Mouse (Mus musculus) embryonic facial prominence, embryonic 15.5 days (tissue): ENCODE measurements around the gene Rnf6. TPM values are rescaled to one million over a fixed set of nuclear protein-coding genes. Genes with fewer than 3 reads are reported as not detected.

ENCODE experiments used
- ATAC-seq: fragments of 200-750 bp; cut with Nextera tagmentation; 2 replicates; pipeline ENCODE4 v1.8.0; 2017; ENCODE audit warnings: low read depth, moderate TSS enrichment; ENCODE audit not compliant: insufficient number of reproducible peaks, low FRiP score, low TSS enrichment
- H3K27ac ChIP-seq: fragments of 300-500 bp; sonication (generic); replicated peaks from 2 replicates; pipeline ENCODE4 v1.5.1; 2015; ENCODE audit warnings: mild to moderate bottlenecking, inconsistent platforms
- H3K27me3 ChIP-seq: fragments of 300-500 bp; sonication (generic); 2 replicates; pipeline ENCODE4 v1.6.1; 2015; ENCODE audit warnings: inconsistent platforms
- H3K36me3 ChIP-seq: fragments of 300-500 bp; sonication (generic); 2 replicates; pipeline ENCODE4 v1.6.1; 2015; ENCODE audit warnings: mild to moderate bottlenecking, inconsistent platforms
- H3K4me1 ChIP-seq: fragments of 300-500 bp; sonication (generic); 2 replicates; pipeline ENCODE4 v1.6.1; 2015; ENCODE audit warnings: inconsistent platforms
- H3K4me2 ChIP-seq: fragments of 300-500 bp; sonication (generic); replicated peaks from 2 replicates; pipeline ENCODE4 v1.6.1; 2015; ENCODE audit warnings: mild to moderate bottlenecking, inconsistent platforms
- H3K4me3 ChIP-seq: fragments of 300-500 bp; sonication (generic); replicated peaks from 2 replicates; pipeline ENCODE4 v1.5.1; 2015; ENCODE audit warnings: mild to moderate bottlenecking, inconsistent platforms
- H3K9ac ChIP-seq: fragments of 300-500 bp; sonication (generic); 2 replicates; pipeline ENCODE4 v1.6.1; 2015; ENCODE audit warnings: inconsistent platforms
- H3K9me3 ChIP-seq: fragments of 300-500 bp; sonication (generic); replicated peaks from 2 replicates; pipeline ENCODE4 v1.6.1; 2016; ENCODE audit warnings: inconsistent platforms
- WGBS: fragments of 180-500 bp; shearing (Covaris S2); methylation state at CpG from one replicate; pipeline ENCODE4 v1.1.7; 2015; 5-methylcytosine and 5-hydroxymethylcytosine counted together
- polyA plus RNA-seq: library from polyadenylated mRNA; unstranded; fragments of >200 nt; fragmentation: Nextera tagmentation; extraction: Ambion mirVana; gene quantifications from 2 replicates; pipeline ENCODE4 v1.2.1, GENCODE M21; 2015

Gene Rnf6
- polyA plus RNA-seq, 1 experiment from 2014 or later, result 51.5 TPM

- Histone ChIP-seq H3K4me2 (no peak overlapping the region), H3K27ac (no peak overlapping the region), H3K9me3 (no peaks in the 10 kb centered on the region), H3K36me3 (no peaks in the 10 kb centered on the region), H3K27me3 (no peaks in the 10 kb centered on the region), H3K4me1 (no peaks in the 10 kb centered on the region), H3K9ac (no peak overlapping the region), H3K4me3 (no peak overlapping the region)
- ATAC-seq, result no peak
- 100% methylated on average over 1 of the region's 1 CpGs for WGBS
Measured at GRCm38 (mm10) chr5:146246386-146246785, 25.0 kb upstream of the Rnf6 start.

- WGBS, result 90% methylated on average over 7 of the region's 7 CpGs
- H3K9ac ChIP-seq, result no peak overlapping the region
- H3K27me3 ChIP-seq, result no peaks in the 10 kb centered on the region
- no peak overlapping the region for H3K4me3 ChIP-seq
- ATAC-seq, result no peak
- no peak overlapping the region for H3K27ac ChIP-seq
- no peaks in the 10 kb centered on the region for H3K36me3 ChIP-seq
- H3K4me2 ChIP-seq, result no peak overlapping the region
- no peaks in the 10 kb centered on the region for H3K4me1 ChIP-seq
- H3K9me3 ChIP-seq, result no peaks in the 10 kb centered on the region
Measured at GRCm38 (mm10) chr5:146245646-146246370, 24.5 kb upstream of the Rnf6 start.

GRCm38 (mm10) chr5:146245193-146245592 is 23.8 kb upstream of the Rnf6 start:
- no peak overlapping the region for H3K4me2 ChIP-seq
- H3K9me3 ChIP-seq, result no peaks in the 10 kb centered on the region
- WGBS, result 91% methylated on average over 4 of the region's 4 CpGs
- ATAC-seq, result no peak
- no peak overlapping the region for H3K27ac ChIP-seq
- no peaks in the 10 kb centered on the region for H3K36me3 ChIP-seq
- no peaks in the 10 kb centered on the region for H3K27me3 ChIP-seq
- H3K4me1 ChIP-seq, result no peaks in the 10 kb centered on the region
- H3K4me3 ChIP-seq, result no peak overlapping the region
- no peak overlapping the region for H3K9ac ChIP-seq

GRCm38 (mm10) chr5:146241202-146241601 is 19.8 kb upstream of the Rnf6 start:
- Histone ChIP-seq H3K4me1 (0 out of 2 replicates have a peak, but pooled peaks cover under 1% of the 10 kb centered on the region), H3K9ac (no peak overlapping the region), H3K4me3 (no peak overlapping the region), H3K27ac (no peak overlapping the region), H3K36me3 (no peaks in the 10 kb centered on the region), H3K27me3 (no peaks in the 10 kb centered on the region), H3K4me2 (no peak overlapping the region), H3K9me3 (no peaks in the 10 kb centered on the region)
- ATAC-seq, result no peak
- 89% methylated on average over 3 of the region's 3 CpGs for WGBS

DNA sequence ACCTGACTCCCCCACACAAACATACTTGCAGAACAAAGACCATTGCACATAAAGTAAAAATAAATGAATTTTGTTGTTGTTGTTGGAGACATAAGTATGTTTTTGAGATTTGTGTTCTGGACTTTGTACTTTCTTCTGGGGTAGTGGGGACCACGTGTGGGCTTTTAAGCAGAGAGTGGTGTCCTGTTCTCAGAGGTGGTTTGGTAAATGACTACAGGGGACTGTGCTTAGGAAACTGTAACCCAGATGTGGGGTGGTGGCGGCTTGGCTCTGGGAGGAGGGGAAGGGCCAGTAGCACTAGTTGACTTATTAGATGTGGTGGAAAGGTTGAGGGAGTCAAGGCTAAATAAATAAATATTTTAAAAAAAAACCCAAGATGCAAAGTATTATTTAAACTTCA is 19.4 kb upstream of the Rnf6 start:
- Histone ChIP-seq H3K9ac (no peak overlapping the region), H3K4me1 (0 out of 2 replicates have a peak, but pooled peaks cover 3% of the 10 kb centered on the region), H3K4me2 (no peak overlapping the region), H3K9me3 (no peaks in the 10 kb centered on the region), H3K4me3 (no peak overlapping the region), H3K27me3 (no peaks in the 10 kb centered on the region), H3K36me3 (no peaks in the 10 kb centered on the region), H3K27ac (no peak overlapping the region)
- no peak for ATAC-seq
- 82% methylated on average over 2 of the region's 2 CpGs for WGBS

GRCm38 (mm10) chr5:146238274-146238673 is 16.9 kb upstream of the Rnf6 start:
- 82% methylated on average over 10 of the region's 10 CpGs for WGBS
- H3K9ac ChIP-seq, result no peak overlapping the region
- H3K27me3 ChIP-seq, result no peaks in the 10 kb centered on the region
- no peaks in the 10 kb centered on the region for H3K36me3 ChIP-seq
- 0 out of 2 replicates have a peak, but pooled peaks cover 3% of the 10 kb centered on the region for H3K4me1 ChIP-seq
- H3K4me3 ChIP-seq, result no peak overlapping the region
- no peak for ATAC-seq
- no peak overlapping the region for H3K4me2 ChIP-seq
- H3K9me3 ChIP-seq, result no peaks in the 10 kb centered on the region
- no peak overlapping the region for H3K27ac ChIP-seq

- Histone ChIP-seq H3K36me3 (no peaks in the 10 kb centered on the region), H3K4me3 (no peak overlapping the region), H3K9me3 (no peaks in the 10 kb centered on the region), H3K27ac (no peak overlapping the region), H3K4me1 (peaks cover 13% of the 10 kb centered on the region), H3K9ac (no peak overlapping the region), H3K27me3 (no peaks in the 10 kb centered on the region), H3K4me2 (no peak overlapping the region)
- no peak for ATAC-seq
- WGBS, result 77% methylated on average over 1 of the region's 1 CpGs
Measured at GRCm38 (mm10) chr5:146234336-146234735, 13.0 kb upstream of the Rnf6 start.

- peak overlapping the region; percentile 77 for H3K4me2 ChIP-seq
- peaks cover 13% of the 10 kb centered on the region for H3K4me1 ChIP-seq
- 0 out of 2 replicates have a peak overlapping the region, but pooled peaks have one; percentile 9 for H3K9ac ChIP-seq
- H3K4me3 ChIP-seq, result peak overlapping the region; percentile 78
- 52% methylated on average over 11 of the region's 11 CpGs for WGBS
- no peaks in the 10 kb centered on the region for H3K27me3 ChIP-seq
- ATAC-seq, result no peak
- no peaks in the 10 kb centered on the region for H3K36me3 ChIP-seq
- H3K27ac ChIP-seq, result no peak overlapping the region
- no peaks in the 10 kb centered on the region for H3K9me3 ChIP-seq
Measured at GRCm38 (mm10) chr5:146232816-146233215, 11.5 kb upstream of the Rnf6 start.

DNA sequence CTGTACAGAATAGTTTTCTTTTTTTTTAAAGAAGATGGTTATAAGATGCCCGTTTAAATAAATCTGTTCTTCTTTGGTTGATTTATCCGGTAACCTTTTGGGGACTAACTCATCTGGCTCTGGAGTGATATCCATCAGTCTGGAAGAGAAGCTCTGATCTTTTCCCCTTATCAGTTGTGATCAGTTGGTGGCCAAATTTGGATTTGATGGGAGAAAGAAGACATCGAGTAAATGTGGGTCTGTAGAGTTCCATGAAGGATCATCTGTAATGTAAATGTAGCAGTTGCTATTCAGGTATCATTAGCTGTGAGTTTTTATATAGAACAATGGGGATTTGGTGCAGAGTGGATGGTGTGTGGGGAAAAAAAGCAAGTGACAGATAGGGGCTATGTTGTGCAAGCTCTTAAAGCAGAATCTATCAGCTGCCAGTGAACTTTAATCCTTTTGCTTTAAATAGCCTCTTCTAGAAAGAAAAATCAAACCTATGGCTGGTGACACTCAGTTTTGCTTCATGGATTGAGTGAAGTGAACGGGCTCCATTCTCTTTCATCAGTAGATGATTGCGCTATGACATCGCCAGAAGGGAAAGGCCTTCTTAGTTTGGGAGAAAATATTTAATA is 10.8 kb upstream of the Rnf6 start:
- peak overlapping the region; percentile 78 for H3K4me3 ChIP-seq
- H3K4me2 ChIP-seq, result peak overlapping the region; percentile 77
- WGBS, result 32% methylated on average over 6 of the region's 6 CpGs
- H3K27me3 ChIP-seq, result no peaks in the 10 kb centered on the region
- peak overlapping the region; percentile 73 for H3K9ac ChIP-seq
- peaks cover 13% of the 10 kb centered on the region for H3K4me1 ChIP-seq
- H3K36me3 ChIP-seq, result no peaks in the 10 kb centered on the region
- ATAC-seq, result no peak
- no peaks in the 10 kb centered on the region for H3K9me3 ChIP-seq
- no peak overlapping the region for H3K27ac ChIP-seq

DNA sequence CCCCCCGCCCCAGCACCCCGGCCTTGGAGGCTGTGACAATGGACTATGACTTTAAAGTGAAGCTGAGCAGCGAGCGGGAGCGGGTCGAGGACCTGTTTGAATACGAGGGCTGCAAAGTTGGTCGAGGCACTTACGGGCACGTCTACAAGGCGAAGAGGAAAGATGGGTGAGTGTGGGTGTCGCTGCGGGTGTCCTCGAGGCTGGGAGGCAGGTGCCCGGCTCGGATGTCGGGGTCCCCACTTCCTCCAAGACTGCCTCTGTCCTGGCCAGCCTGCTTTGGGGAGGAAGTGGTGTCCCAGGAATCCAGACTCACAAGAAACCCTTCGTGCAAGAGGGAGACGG is 10.3 kb upstream of the Rnf6 start:
- Histone ChIP-seq H3K9me3 (no peaks in the 10 kb centered on the region), H3K27ac (peak overlapping the region; percentile 99), H3K9ac (peak overlapping the region; percentile 73), H3K4me2 (peak overlapping the region; percentile 77), H3K27me3 (no peaks in the 10 kb centered on the region), H3K4me3 (peak overlapping the region; percentile 78), H3K4me1 (peaks cover 13% of the 10 kb centered on the region), H3K36me3 (no peaks in the 10 kb centered on the region)
- under 1% methylated on average over 19 of the region's 19 CpGs for WGBS
- ATAC-seq, result no peak

- H3K27ac ChIP-seq, result peak within 1 kb of the TSS; percentile 99
- WGBS, result under 1% methylated on average over 97 of the region's 102 CpGs
- no peaks in the 10 kb centered on the region for H3K36me3 ChIP-seq
- no peaks in the 10 kb centered on the region for H3K27me3 ChIP-seq
- peak; percentile 88 for ATAC-seq
- H3K4me3 ChIP-seq, result peak within 1 kb of the TSS; percentile 78
- H3K9ac ChIP-seq, result peak within 1 kb of the TSS; percentile 73
- H3K9me3 ChIP-seq, result no peaks in the 10 kb centered on the region
- H3K4me2 ChIP-seq, result peak within 1 kb of the TSS; percentile 77
- peaks cover 11% of the 10 kb centered on the region for H3K4me1 ChIP-seq
Measured at GRCm38 (mm10) chr5:146230864-146231654, 9.7 kb upstream of the Rnf6 start, which contains the start of gene Cdk8. TSS of gene Cdk8 (plus strand) at chr5:146231230.
